Mouse (Mus musculus): ENCODE measurements around the gene Dmxl2.

- no peak for TF ChIP-seq CTCF (IDR thresholded peaks at IDR 0.05; ENCODE audit: low read depth)
- no peak for TF ChIP-seq EP300 (optimal IDR thresholded peaks at IDR 0.05)
Measured at GRCm38 (mm10) chr9:54544212-54544953, 43.0 kb upstream of the Dmxl2 start.

All from stomach, postnatal 0 days (tissue).